Mouse (Mus musculus): ENCODE measurements at regions not wholly inside any gene's neighbourhood (a gene's known extent, or its start where the extent isn't known, plus 50 kb on each side); places are given as distances from the start of the nearest gene placed in this dataset.

DNA sequence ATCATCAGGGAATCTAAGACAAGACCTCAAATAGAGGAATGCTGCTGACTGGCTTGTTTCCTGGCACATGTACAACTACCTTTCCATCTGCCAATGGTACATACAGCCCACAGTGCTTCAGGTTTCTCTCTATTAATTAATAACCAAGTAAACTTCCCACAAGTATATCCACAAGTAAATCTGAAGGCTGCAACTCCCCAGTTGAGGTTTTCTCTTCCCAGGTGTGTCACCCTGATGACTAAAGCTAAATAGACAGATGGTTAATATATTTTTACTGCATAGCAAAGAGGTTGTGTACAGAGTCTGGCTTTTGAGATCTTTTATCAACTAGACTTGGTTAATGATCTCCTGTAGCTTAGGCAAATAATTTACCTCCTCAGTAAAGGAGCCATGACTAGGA, 96.8 kb upstream of the Kcnh7 start:
- TF ChIP-seq CTCF (conservative IDR thresholded peaks at IDR 0.05; ENCODE audit: insufficient read depth, insufficient read length, low read depth, low read length) (no peak), POLR2A (IDR thresholded peaks at IDR 0.05; ENCODE audit: low read depth, low read length) (no peak)

All from kidney, adult 2 months (tissue).